Mouse (Mus musculus): Measurements from ENCODE around the gene Krtap27-1.

Gene Krtap27-1

GRCm38 (mm10) chr16:88671571-88671970, at the start of gene Krtap27-1:
Gene Krtap27-1 (minus strand): TSS chr16:88671671.
- DNase-seq (ENCODE audit: low read depth, low spot score) = no peak

GRCm38 (mm10) chr16:88720031-88720430, 48.6 kb upstream of the Krtap27-1 start:
- no peak for DNase-seq (ENCODE audit: low read depth, low spot score)

- no peak for DNase-seq (ENCODE audit: low read depth, low spot score)
Measured at GRCm38 (mm10) chr16:88716549-88716948, 45.1 kb upstream of the Krtap27-1 start.

- DNase-seq (ENCODE audit: low read depth, low spot score) = no peak
Measured at GRCm38 (mm10) chr16:88711245-88711644, 39.8 kb upstream of the Krtap27-1 start.

- DNase-seq (ENCODE audit: low read depth, low spot score) = no peak
Measured at GRCm38 (mm10) chr16:88710757-88711156, 39.3 kb upstream of the Krtap27-1 start.

- DNase-seq (ENCODE audit: low read depth, low spot score) = no peak
Measured at GRCm38 (mm10) chr16:88707496-88708012, 36.1 kb upstream of the Krtap27-1 start, which contains the start of gene 2310061N02Rik. Gene 2310061N02Rik (minus strand): TSS chr16:88707962.

GRCm38 (mm10) chr16:88701072-88701864, 29.8 kb upstream of the Krtap27-1 start:
- no peak for DNase-seq (ENCODE audit: low read depth, low spot score)

- DNase-seq (ENCODE audit: low read depth, low spot score) = no peak
Measured at GRCm38 (mm10) chr16:88696256-88696655, 24.8 kb upstream of the Krtap27-1 start.

GRCm38 (mm10) chr16:88681282-88681681, 9.8 kb upstream of the Krtap27-1 start:
- no peak for DNase-seq (ENCODE audit: low read depth, low spot score)

- no peak for DNase-seq (ENCODE audit: low read depth, low spot score)
Measured at GRCm38 (mm10) chr16:88679099-88679498, 7.6 kb upstream of the Krtap27-1 start.

- no peak for DNase-seq (ENCODE audit: low read depth, low spot score)
Measured at GRCm38 (mm10) chr16:88657426-88657825, 14.0 kb downstream of the Krtap27-1 start.

GRCm38 (mm10) chr16:88651952-88652351, 19.5 kb downstream of the Krtap27-1 start:
- no peak for DNase-seq (ENCODE audit: low read depth, low spot score)

- no peak for DNase-seq (ENCODE audit: low read depth, low spot score)
Measured at GRCm38 (mm10) chr16:88651082-88651481, 20.4 kb downstream of the Krtap27-1 start.

GRCm38 (mm10) chr16:88647358-88647846, 24.1 kb downstream of the Krtap27-1 start, which contains the start of gene Krtap26-1:
Gene Krtap26-1 (minus strand): TSS chr16:88647796.
- no peak for DNase-seq (ENCODE audit: low read depth, low spot score)

GRCm38 (mm10) chr16:88646366-88647111, 24.9 kb downstream of the Krtap27-1 start:
- no peak for DNase-seq (ENCODE audit: low read depth, low spot score)

GRCm38 (mm10) chr16:88640053-88640452, 31.4 kb downstream of the Krtap27-1 start:
- DNase-seq (ENCODE audit: low read depth, low spot score) = no peak

GRCm38 (mm10) chr16:88635142-88635541, 36.3 kb downstream of the Krtap27-1 start:
- no peak for DNase-seq (ENCODE audit: low read depth, low spot score)

GRCm38 (mm10) chr16:88631474-88631873, 40.0 kb downstream of the Krtap27-1 start:
- no peak for DNase-seq (ENCODE audit: low read depth, low spot score)

GRCm38 (mm10) chr16:88627566-88627965, 43.9 kb downstream of the Krtap27-1 start, which contains the start of gene 2310079G19Rik:
Gene 2310079G19Rik (minus strand): TSS chr16:88627666.
- no peak for DNase-seq (ENCODE audit: low read depth, low spot score)
